Mouse (Mus musculus): Measurements from ENCODE around the gene Stab2.

Gene Stab2

GRCm38 (mm10) chr10:86989838-86990237, 18.0 kb downstream of the Stab2 start:
- DNase-seq, result no peak

- peak; percentile 10 for DNase-seq
Observed at GRCm38 (mm10) chr10:86976001-86976726, 31.7 kb downstream of the Stab2 start.

- DNase-seq, result no peak
Observed at GRCm38 (mm10) chr10:86973276-86973675, 34.5 kb downstream of the Stab2 start.

- no peak for DNase-seq
Observed at GRCm38 (mm10) chr10:86972503-86972826, 35.4 kb downstream of the Stab2 start.

GRCm38 (mm10) chr10:86971680-86972502, 35.9 kb downstream of the Stab2 start:
- peak; percentile 42 for DNase-seq

GRCm38 (mm10) chr10:86969346-86969745, 38.5 kb downstream of the Stab2 start:
- no peak for DNase-seq

GRCm38 (mm10) chr10:86961542-86962466, 46.0 kb downstream of the Stab2 start:
- no peak for DNase-seq

GRCm38 (mm10) chr10:86955299-86955698, 52.5 kb downstream of the Stab2 start:
- DNase-seq, result no peak

- no peak for DNase-seq
Observed at GRCm38 (mm10) chr10:86952696-86953095, 55.1 kb downstream of the Stab2 start.

- no peak for DNase-seq
Observed at GRCm38 (mm10) chr10:86950806-86951205, 57.0 kb downstream of the Stab2 start.

GRCm38 (mm10) chr10:86949886-86950285, 57.9 kb downstream of the Stab2 start:
- no peak for DNase-seq

- DNase-seq, result no peak
Observed at GRCm38 (mm10) chr10:86947541-86947940, 60.3 kb downstream of the Stab2 start.

GRCm38 (mm10) chr10:86940591-86940990, 67.2 kb downstream of the Stab2 start:
- DNase-seq, result no peak

GRCm38 (mm10) chr10:86934376-86934775, 73.4 kb downstream of the Stab2 start:
- DNase-seq, result no peak

- DNase-seq, result no peak
Observed at GRCm38 (mm10) chr10:86933906-86934305, 73.9 kb downstream of the Stab2 start.

- DNase-seq, result no peak
Observed at GRCm38 (mm10) chr10:86933180-86933695, 74.6 kb downstream of the Stab2 start.

GRCm38 (mm10) chr10:86923602-86924001, 84.2 kb downstream of the Stab2 start:
- DNase-seq, result no peak

- DNase-seq, result no peak
Observed at GRCm38 (mm10) chr10:86915595-86915994, 92.2 kb downstream of the Stab2 start.

GRCm38 (mm10) chr10:86908562-86908961, 99.3 kb downstream of the Stab2 start:
- no peak for DNase-seq

- DNase-seq, result no peak
Observed at GRCm38 (mm10) chr10:86907043-86907442, 100.8 kb downstream of the Stab2 start.

GRCm38 (mm10) chr10:86895531-86895930, 112.3 kb downstream of the Stab2 start:
- DNase-seq, result no peak

GRCm38 (mm10) chr10:86891066-86891465, 116.8 kb downstream of the Stab2 start:
- no peak for DNase-seq

Measured in cerebellum, adult 8-10 months (tissue).